Mouse (Mus musculus) bone marrow, adult 2 months (tissue): Measurements from ENCODE around the gene Pitpnm1.

ENCODE experiments used
- CTCF ChIP-seq: fragments of 200-500 bp; IDR thresholded peaks from 2 replicates; pipeline ENCODE4 v1.5.1; 2011; ENCODE audit warnings: low read length, control low read depth; ENCODE audit not compliant: control insufficient read depth, insufficient read depth
- POLR2A ChIP-seq: fragments of 200-500 bp; IDR thresholded peaks from 2 replicates; pipeline ENCODE4 v1.6.1; 2011; ENCODE audit warnings: low read depth, mild to moderate bottlenecking, control low read depth, low read length, borderline replicate concordance; ENCODE audit not compliant: control insufficient read depth

DNA sequence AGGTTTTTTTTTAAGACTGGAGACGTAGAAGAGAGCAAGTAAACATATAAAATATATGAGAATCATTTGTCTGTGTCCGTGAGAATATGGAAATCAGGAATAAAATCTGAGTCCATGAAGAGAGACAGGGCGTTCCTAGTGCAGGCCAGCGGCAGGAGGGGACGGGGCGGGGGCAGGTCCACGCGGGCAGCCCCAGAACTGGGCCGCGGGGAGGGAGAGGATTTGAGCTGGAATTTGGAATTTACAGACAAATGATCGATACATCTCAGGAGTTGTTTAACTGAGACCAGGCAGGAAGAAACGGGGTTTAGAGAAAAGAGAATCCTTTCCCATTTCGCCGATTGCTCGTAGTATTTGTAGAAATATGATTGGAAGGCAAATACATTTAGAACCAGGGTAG, 29.5 kb upstream of the Pitpnm1 start:
- TF ChIP-seq POLR2A: no peak
- TF ChIP-seq CTCF: no peak
